Mouse (Mus musculus) cerebellum, adult 9-10 months (tissue): ENCODE results near the gene Smyd4.
A peak's percentile ranks its signal among the peaks of the same experiment; 100 is the strongest.

Experiments used
- DNase-seq: peaks from one replicate; pipeline ENCODE4 v3.0.0; 2022

Smyd4 gene

DNA sequence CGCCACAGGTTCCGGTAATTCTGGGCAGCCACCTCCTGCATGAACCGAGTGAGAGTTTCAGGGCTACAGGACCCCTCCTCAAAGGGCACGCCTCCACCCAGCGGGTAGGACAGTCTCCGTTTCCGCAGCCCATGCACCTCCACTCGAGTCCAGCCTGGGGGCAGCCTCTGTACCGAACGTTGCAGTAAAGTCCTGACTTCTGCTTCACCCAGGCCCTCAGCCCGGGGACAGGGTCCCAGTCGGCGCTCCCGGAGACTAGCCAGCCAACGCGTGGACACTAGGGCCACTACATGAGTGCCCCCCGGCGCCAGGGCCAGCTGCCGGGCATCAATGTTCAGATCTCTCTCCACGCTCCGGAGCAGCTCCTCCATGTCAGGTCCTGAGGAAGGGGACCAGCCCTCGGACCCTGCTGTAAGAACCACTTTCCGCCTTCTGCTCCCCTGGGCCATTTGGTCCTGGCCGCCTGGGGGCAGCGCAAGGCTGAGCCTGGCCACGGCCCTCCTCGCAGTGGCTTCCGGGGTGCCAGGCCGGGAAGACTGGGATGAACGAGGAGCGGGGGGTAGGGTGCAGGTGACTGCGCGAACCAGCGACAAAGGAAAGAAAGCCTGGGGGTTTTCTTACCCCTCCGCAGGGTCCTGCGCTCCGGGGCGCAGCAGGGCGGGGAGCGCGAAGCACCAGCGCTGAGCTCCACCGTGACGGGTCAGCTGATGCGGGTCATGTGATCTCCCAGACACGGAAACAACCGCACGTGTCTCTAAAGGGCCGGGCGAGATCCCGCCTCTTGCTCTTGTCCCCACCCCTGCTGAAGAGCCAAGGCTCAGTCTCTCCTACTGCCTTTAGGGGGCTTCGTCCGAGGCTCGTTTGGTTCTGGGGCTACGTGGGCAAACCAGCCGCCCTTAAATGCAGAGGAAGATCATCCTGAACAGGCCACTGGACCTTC lies 106.0 kb downstream of the Smyd4 start, which contains the start of gene Wdr81:
Gene Wdr81, minus strand, starts transcription at position 727 of the 940 bp plus-strand sequence.
- peak; percentile 82 for DNase-seq
